Mouse (Mus musculus): ENCODE results near the gene Olfr1383. TPM values are rescaled to one million over a fixed set of nuclear protein-coding genes. Genes with fewer than 3 reads are reported as not detected.
"Not testable (repeated sequence)": the region's sequence is repeated elsewhere in the genome, so short reads cannot be mapped to it uniquely, and the experiment has no call there.

Gene Olfr1383
- polyA plus RNA-seq, 1 experiment from 2014 or later: not detected

- H3K27me3 ChIP-seq (ENCODE audit: control insufficient read depth, insufficient read depth, low read depth, low read length); H3K4me3 ChIP-seq (ENCODE audit: low read length); H3K36me3 ChIP-seq (ENCODE audit: control insufficient read depth, insufficient read depth, low read length); H3K4me2 ChIP-seq (ENCODE audit: low read depth, low read length); H3K27ac ChIP-seq (ENCODE audit: low read length); H3K9me3 ChIP-seq (ENCODE audit: control insufficient read depth, low read length); ATAC-seq (ENCODE audit: low read depth); H3K4me1 ChIP-seq (replicated peaks; ENCODE audit: control insufficient read depth, insufficient read depth, low read length); H3K9ac ChIP-seq (ENCODE audit: low read length): not testable (repeated sequence)
- WGBS: 27% methylated on average over 2 of the region's 2 CpGs
These were observed 55.6 kb downstream of the Olfr1383 start for GRCm38 (mm10) chr11:49575054-49575453.

Other genes starting within 250 kb of the Olfr1383 start
- 0.05 TPM in 1 of 2 replicates, not detected in the other for gene Olfr1393, start 241.3 kb upstream of the Olfr1383 start, polyA plus RNA-seq (2015; fragmentation: Nextera tagmentation; extraction: Ambion mirVana)
- 0.14 TPM in 1 of 2 replicates, not detected in the other for gene Olfr1392, start 234.4 kb upstream of the Olfr1383 start, polyA plus RNA-seq (2015; fragmentation: Nextera tagmentation; extraction: Ambion mirVana)
- gene Olfr10, start 214.9 kb upstream of the Olfr1383 start, polyA plus RNA-seq (2015; fragmentation: Nextera tagmentation; extraction: Ambion mirVana): not detected in 2 replicates
- gene Olfr1391, start 196.9 kb upstream of the Olfr1383 start, polyA plus RNA-seq (2015; fragmentation: Nextera tagmentation; extraction: Ambion mirVana): not detected in 2 replicates
- not detected in 2 replicates for gene Olfr1390, start 184.5 kb upstream of the Olfr1383 start, polyA plus RNA-seq (2015; fragmentation: Nextera tagmentation; extraction: Ambion mirVana)
- not detected in 2 replicates for gene Olfr1389, start 96.6 kb upstream of the Olfr1383 start, polyA plus RNA-seq (2015; fragmentation: Nextera tagmentation; extraction: Ambion mirVana)
- gene Olfr1388, start 83.0 kb upstream of the Olfr1383 start, polyA plus RNA-seq (2015; fragmentation: Nextera tagmentation; extraction: Ambion mirVana): 0.05 TPM in 1 of 2 replicates, not detected in the other
- gene Olfr1387, start 64.3 kb upstream of the Olfr1383 start, polyA plus RNA-seq (2015; fragmentation: Nextera tagmentation; extraction: Ambion mirVana): not detected in 2 replicates
- gene Olfr1386, start 54.6 kb upstream of the Olfr1383 start, polyA plus RNA-seq (2015; fragmentation: Nextera tagmentation; extraction: Ambion mirVana): not detected in 2 replicates
- gene Olfr1385, start 30.6 kb upstream of the Olfr1383 start, polyA plus RNA-seq (2015; fragmentation: Nextera tagmentation; extraction: Ambion mirVana): not detected in 2 replicates
- gene Olfr1384, start 12.9 kb upstream of the Olfr1383 start, polyA plus RNA-seq (2015; fragmentation: Nextera tagmentation; extraction: Ambion mirVana): not detected in 2 replicates
- not detected in 2 replicates for gene Olfr1382, start 8.6 kb downstream of the Olfr1383 start, polyA plus RNA-seq (2015; fragmentation: Nextera tagmentation; extraction: Ambion mirVana)
- gene Olfr1381, start 23.8 kb downstream of the Olfr1383 start, polyA plus RNA-seq (2015; fragmentation: Nextera tagmentation; extraction: Ambion mirVana): not detected in 2 replicates
- not detected in 2 replicates for gene Olfr1380, start 37.2 kb downstream of the Olfr1383 start, polyA plus RNA-seq (2015; fragmentation: Nextera tagmentation; extraction: Ambion mirVana)
- 8.8 and 10.7 TPM in 2 replicates for gene Flt4, start 89.6 kb downstream of the Olfr1383 start, polyA plus RNA-seq (2015; fragmentation: Nextera tagmentation; extraction: Ambion mirVana)
- gene Scgb3a1, start 144.0 kb downstream of the Olfr1383 start, polyA plus RNA-seq (2015; fragmentation: Nextera tagmentation; extraction: Ambion mirVana): 3.1 and 12.6 TPM in 2 replicates
- 54.2 and 57.1 TPM in 2 replicates for gene Cnot6, start 193.1 kb downstream of the Olfr1383 start, polyA plus RNA-seq (2015; fragmentation: Nextera tagmentation; extraction: Ambion mirVana)

Data from lung, embryonic 16.5 days (tissue).